Mouse (Mus musculus): ENCODE measurements around the gene Frzb.
"Not testable (repeated sequence)": the region's sequence is repeated elsewhere in the genome, so short reads cannot be mapped to it uniquely, and the experiment has no call there.

Frzb gene

GRCm38 (mm10) chr2:80447291-80447791 lies at the start of gene Frzb:
Gene Frzb, minus strand, starts transcription at chr2:80447625.
- DNase-seq (ENCODE audit: low spot score), result peak; percentile 11

- not testable (repeated sequence) for DNase-seq (ENCODE audit: low spot score)
These were observed 47.9 kb upstream of the Frzb start for GRCm38 (mm10) chr2:80495304-80495703.

GRCm38 (mm10) chr2:80486851-80487250 lies 39.4 kb upstream of the Frzb start:
- DNase-seq (ENCODE audit: low spot score), result no peak

GRCm38 (mm10) chr2:80484951-80485350 lies 37.5 kb upstream of the Frzb start:
- no peak for DNase-seq (ENCODE audit: low spot score)

- DNase-seq (ENCODE audit: low spot score), result no peak
These were observed 28.4 kb upstream of the Frzb start for GRCm38 (mm10) chr2:80475831-80476230.

- no peak for DNase-seq (ENCODE audit: low spot score)
These were observed 26.9 kb upstream of the Frzb start for GRCm38 (mm10) chr2:80474247-80474796.

GRCm38 (mm10) chr2:80465991-80466821 lies 18.8 kb upstream of the Frzb start:
- no peak for DNase-seq (ENCODE audit: low spot score)

GRCm38 (mm10) chr2:80461827-80462226 lies 14.4 kb upstream of the Frzb start:
- DNase-seq (ENCODE audit: low spot score), result no peak

- no peak for DNase-seq (ENCODE audit: low spot score)
These were observed 806 bp upstream of the Frzb start for GRCm38 (mm10) chr2:80448231-80448630.

GRCm38 (mm10) chr2:80446308-80447151 lies 895 bp downstream of the Frzb start:
- DNase-seq (ENCODE audit: low spot score), result no peak

GRCm38 (mm10) chr2:80445926-80446307 lies 1.5 kb downstream of the Frzb start:
- DNase-seq (ENCODE audit: low spot score), result no peak

- no peak for DNase-seq (ENCODE audit: low spot score)
These were observed 1.9 kb downstream of the Frzb start for GRCm38 (mm10) chr2:80445491-80445890.

GRCm38 (mm10) chr2:80444418-80445365 lies 2.7 kb downstream of the Frzb start:
- no peak for DNase-seq (ENCODE audit: low spot score)

- no peak for DNase-seq (ENCODE audit: low spot score)
These were observed 3.5 kb downstream of the Frzb start for GRCm38 (mm10) chr2:80443962-80444361.

- DNase-seq (ENCODE audit: low spot score), result no peak
These were observed 6.0 kb downstream of the Frzb start for GRCm38 (mm10) chr2:80441386-80441785.

- no peak for DNase-seq (ENCODE audit: low spot score)
These were observed 8.6 kb downstream of the Frzb start for GRCm38 (mm10) chr2:80438854-80439253.

GRCm38 (mm10) chr2:80437401-80437800 lies 10.0 kb downstream of the Frzb start:
- no peak for DNase-seq (ENCODE audit: low spot score)

- DNase-seq (ENCODE audit: low spot score), result no peak
These were observed 12.4 kb downstream of the Frzb start for GRCm38 (mm10) chr2:80434783-80435572.

GRCm38 (mm10) chr2:80433254-80433876 lies 14.1 kb downstream of the Frzb start:
- no peak for DNase-seq (ENCODE audit: low spot score)
